Mouse (Mus musculus) embryo, embryonic 10 days (tissue): ENCODE results near the gene Atp5j2.
"Not testable (repeated sequence)": the region's sequence is repeated elsewhere in the genome, so short reads cannot be mapped to it uniquely, and the experiment has no call there.

ENCODE experiments used
- DNase-seq: peaks from one replicate; pipeline ENCODE4 v3.0.0-alpha.2; 2015; ENCODE audit warnings: low spot score

Gene Atp5j2

GRCm38 (mm10) chr5:145191962-145192361 is at the start of gene Atp5j2:
TSS of gene Atp5j2 (minus strand) at chr5:145192062.
- DNase-seq = no peak

GRCm38 (mm10) chr5:145234636-145235035 is 42.8 kb upstream of the Atp5j2 start:
- DNase-seq = peak; percentile 46

GRCm38 (mm10) chr5:145231893-145232411 is 40.1 kb upstream of the Atp5j2 start:
- peak; percentile 20 for DNase-seq

GRCm38 (mm10) chr5:145231367-145231871 is 39.6 kb upstream of the Atp5j2 start, which contains the start of gene Zfp655:
TSS of gene Zfp655 (plus strand) at chr5:145231715.
- peak; percentile 98 for DNase-seq

- DNase-seq = no peak
These were observed 38.8 kb upstream of the Atp5j2 start for GRCm38 (mm10) chr5:145230641-145231040.

- DNase-seq = not testable (repeated sequence)
These were observed 37.4 kb upstream of the Atp5j2 start for GRCm38 (mm10) chr5:145229283-145229682.

- DNase-seq = no peak
These were observed 34.6 kb upstream of the Atp5j2 start for GRCm38 (mm10) chr5:145226453-145226852.

- no peak for DNase-seq
These were observed 31.5 kb upstream of the Atp5j2 start for GRCm38 (mm10) chr5:145223395-145223794.

- no peak for DNase-seq
These were observed 31.0 kb upstream of the Atp5j2 start for GRCm38 (mm10) chr5:145222840-145223239.

- DNase-seq = no peak
These were observed 28.1 kb upstream of the Atp5j2 start for GRCm38 (mm10) chr5:145219981-145220380.

GRCm38 (mm10) chr5:145218671-145219070 is 26.8 kb upstream of the Atp5j2 start:
- DNase-seq = no peak

- DNase-seq = no peak
These were observed 26.3 kb upstream of the Atp5j2 start for GRCm38 (mm10) chr5:145218206-145218605.

- no peak for DNase-seq
These were observed 25.9 kb upstream of the Atp5j2 start for GRCm38 (mm10) chr5:145217746-145218145.

GRCm38 (mm10) chr5:145214679-145215078 is 22.8 kb upstream of the Atp5j2 start:
- DNase-seq = no peak

GRCm38 (mm10) chr5:145213505-145213904 is 21.6 kb upstream of the Atp5j2 start:
- DNase-seq = no peak

- no peak for DNase-seq
These were observed 20.4 kb upstream of the Atp5j2 start for GRCm38 (mm10) chr5:145212216-145212615.

- no peak for DNase-seq
These were observed 19.5 kb upstream of the Atp5j2 start for GRCm38 (mm10) chr5:145211340-145211739.

GRCm38 (mm10) chr5:145208391-145208790 is 16.5 kb upstream of the Atp5j2 start:
- not testable (repeated sequence) for DNase-seq

GRCm38 (mm10) chr5:145207954-145208353 is 16.1 kb upstream of the Atp5j2 start:
- DNase-seq = no peak

GRCm38 (mm10) chr5:145207385-145207784 is 15.5 kb upstream of the Atp5j2 start:
- DNase-seq = no peak

- no peak for DNase-seq
These were observed 13.2 kb upstream of the Atp5j2 start for GRCm38 (mm10) chr5:145205041-145205440.

- DNase-seq = peak; percentile 97
These were observed 12.3 kb upstream of the Atp5j2 start, which contains the start of gene Zkscan5 for GRCm38 (mm10) chr5:145203936-145204691. TSS of gene Zkscan5 (plus strand) at chr5:145204562.

GRCm38 (mm10) chr5:145202446-145202845 is 10.6 kb upstream of the Atp5j2 start:
- no peak for DNase-seq
